Mouse (Mus musculus): ENCODE measurements around the gene Wars. TPM values are rescaled to one million over a fixed set of nuclear protein-coding genes. Genes with fewer than 3 reads are reported as not detected.

The Wars gene
- polyA plus RNA-seq, 1 experiment from 2014 or later: 34.5 TPM

DNA sequence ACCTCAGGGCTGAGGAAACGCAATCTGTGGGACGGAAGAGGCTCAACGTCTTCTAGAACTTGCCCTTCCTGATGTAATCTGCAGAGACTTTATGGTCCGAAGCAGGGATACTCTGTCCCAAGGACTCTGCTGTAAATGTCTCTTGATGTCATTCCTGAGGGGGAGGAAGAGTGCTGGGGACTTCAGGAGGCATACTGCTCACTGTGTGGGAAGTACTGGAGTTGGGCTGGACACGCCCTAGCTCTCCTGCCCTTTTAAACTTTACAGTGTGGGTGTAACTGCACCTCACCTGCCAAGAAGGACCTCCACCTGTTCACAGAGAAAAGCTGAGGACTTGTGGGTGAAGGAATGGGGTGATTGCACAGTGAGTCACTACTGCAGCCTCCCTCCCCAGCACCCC lies 13.4 kb downstream of the Wars start:
- no peaks in the 10 kb centered on the region for H3K27me3 ChIP-seq (replicated peaks; ENCODE audit: control insufficient read depth, insufficient read depth, low read length)
- no peak overlapping the region for H3K4me2 ChIP-seq (replicated peaks; ENCODE audit: low read depth)
- no peak overlapping the region for H3K4me3 ChIP-seq (ENCODE audit: low read depth, low read length)
- no peaks in the 10 kb centered on the region for H3K9me3 ChIP-seq (ENCODE audit: control insufficient read depth)
- ATAC-seq: peak; percentile 85
- no peak overlapping the region for H3K9ac ChIP-seq (ENCODE audit: low read depth, low read length)
- peak overlapping the region; percentile 21; the same call in 1 of the 2 replicates for H3K27ac ChIP-seq (ENCODE audit: low read depth, low read length)
- no peak for TF ChIP-seq CTCF (IDR thresholded peaks at IDR 0.05; ENCODE audit: low read depth)
- WGBS: 41% methylated on average over 5 of the region's 5 CpGs
- no peaks in the 10 kb centered on the region for H3K4me1 ChIP-seq (replicated peaks; ENCODE audit: control insufficient read depth, insufficient read depth, low read length)
- peaks cover 51% of the 10 kb centered on the region for H3K36me3 ChIP-seq (ENCODE audit: control insufficient read depth, insufficient read depth)

DNA sequence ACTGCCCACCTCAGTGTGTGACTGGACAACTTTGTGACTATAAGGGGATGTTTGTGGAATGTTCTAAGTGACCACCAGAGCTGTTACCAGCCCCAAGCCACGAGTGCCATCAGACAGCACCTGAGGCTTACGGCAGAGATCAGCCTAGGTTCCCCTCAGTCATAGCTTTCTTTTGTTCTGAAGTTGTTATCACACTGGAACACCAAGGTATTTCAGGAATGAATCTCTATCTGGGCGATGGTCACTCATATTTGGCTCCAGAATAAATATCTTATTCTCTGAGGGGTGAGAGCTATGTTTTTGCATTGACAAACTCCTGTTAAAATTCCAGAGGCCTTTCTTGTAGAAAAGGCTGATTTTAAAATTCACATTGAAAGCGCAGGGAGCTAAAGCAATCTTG lies 14.8 kb downstream of the Wars start:
- Histone ChIP-seq H3K36me3 (ENCODE audit: control insufficient read depth, insufficient read depth) (peaks cover 53% of the 10 kb centered on the region), H3K9ac (ENCODE audit: low read depth, low read length) (no peak overlapping the region), H3K4me1 (replicated peaks; ENCODE audit: control insufficient read depth, insufficient read depth, low read length) (no peaks in the 10 kb centered on the region), H3K4me3 (ENCODE audit: low read depth, low read length) (no peak overlapping the region), H3K4me2 (replicated peaks; ENCODE audit: low read depth) (no peak overlapping the region), H3K9me3 (ENCODE audit: control insufficient read depth) (no peaks in the 10 kb centered on the region), H3K27ac (ENCODE audit: low read depth, low read length) (no peak overlapping the region), H3K27me3 (replicated peaks; ENCODE audit: control insufficient read depth, insufficient read depth, low read length) (no peaks in the 10 kb centered on the region)
- 86% methylated on average over 4 of the region's 4 CpGs for WGBS
- TF ChIP-seq CTCF (IDR thresholded peaks at IDR 0.05; ENCODE audit: low read depth): no peak
- no peak for ATAC-seq

GRCm38 (mm10) chr12:108873122-108873521 lies 20.9 kb downstream of the Wars start:
- H3K4me3 ChIP-seq (ENCODE audit: low read depth, low read length): no peak overlapping the region
- no peak for ATAC-seq
- no peak overlapping the region for H3K9ac ChIP-seq (ENCODE audit: low read depth, low read length)
- no peaks in the 10 kb centered on the region for H3K27me3 ChIP-seq (replicated peaks; ENCODE audit: control insufficient read depth, insufficient read depth, low read length)
- WGBS: 76% methylated on average over 5 of the region's 5 CpGs
- no peaks in the 10 kb centered on the region for H3K9me3 ChIP-seq (ENCODE audit: control insufficient read depth)
- no peaks in the 10 kb centered on the region for H3K4me1 ChIP-seq (replicated peaks; ENCODE audit: control insufficient read depth, insufficient read depth, low read length)
- no peak for TF ChIP-seq CTCF (IDR thresholded peaks at IDR 0.05; ENCODE audit: low read depth)
- no peak overlapping the region for H3K27ac ChIP-seq (ENCODE audit: low read depth, low read length)
- H3K36me3 ChIP-seq (ENCODE audit: control insufficient read depth, insufficient read depth): peaks cover 73% of the 10 kb centered on the region
- no peak overlapping the region for H3K4me2 ChIP-seq (replicated peaks; ENCODE audit: low read depth)

- 82% methylated on average over 2 of the region's 2 CpGs for WGBS
- H3K4me2 ChIP-seq (replicated peaks; ENCODE audit: low read depth): no peak overlapping the region
- H3K9ac ChIP-seq (ENCODE audit: low read depth, low read length): no peak overlapping the region
- ATAC-seq: no peak
- no peak overlapping the region for H3K27ac ChIP-seq (ENCODE audit: low read depth, low read length)
- H3K27me3 ChIP-seq (replicated peaks; ENCODE audit: control insufficient read depth, insufficient read depth, low read length): no peaks in the 10 kb centered on the region
- no peaks in the 10 kb centered on the region for H3K4me1 ChIP-seq (replicated peaks; ENCODE audit: control insufficient read depth, insufficient read depth, low read length)
- peak; percentile 62 for TF ChIP-seq CTCF (IDR thresholded peaks at IDR 0.05; ENCODE audit: low read depth)
- peaks cover 71% of the 10 kb centered on the region for H3K36me3 ChIP-seq (ENCODE audit: control insufficient read depth, insufficient read depth)
- no peak overlapping the region for H3K4me3 ChIP-seq (ENCODE audit: low read depth, low read length)
- no peaks in the 10 kb centered on the region for H3K9me3 ChIP-seq (ENCODE audit: control insufficient read depth)
Measured at GRCm38 (mm10) chr12:108869575-108869974, 24.4 kb downstream of the Wars start.

- Histone ChIP-seq H3K9me3 (ENCODE audit: control insufficient read depth) (no peaks in the 10 kb centered on the region), H3K36me3 (ENCODE audit: control insufficient read depth, insufficient read depth) (peaks cover 67% of the 10 kb centered on the region), H3K4me3 (ENCODE audit: low read depth, low read length) (no peak overlapping the region), H3K4me1 (replicated peaks; ENCODE audit: control insufficient read depth, insufficient read depth, low read length) (no peaks in the 10 kb centered on the region), H3K27ac (ENCODE audit: low read depth, low read length) (peak overlapping the region; percentile 30; the same call in 1 of the 2 replicates), H3K9ac (ENCODE audit: low read depth, low read length) (no peak overlapping the region), H3K4me2 (replicated peaks; ENCODE audit: low read depth) (no peak overlapping the region), H3K27me3 (replicated peaks; ENCODE audit: control insufficient read depth, insufficient read depth, low read length) (no peaks in the 10 kb centered on the region)
- 58% methylated on average over 6 of the region's 6 CpGs for WGBS
- ATAC-seq: no peak
- TF ChIP-seq CTCF (IDR thresholded peaks at IDR 0.05; ENCODE audit: low read depth): no peak
Measured at GRCm38 (mm10) chr12:108865007-108865494, 28.9 kb downstream of the Wars start.

GRCm38 (mm10) chr12:108858486-108858885 lies 35.5 kb downstream of the Wars start:
- Histone ChIP-seq H3K4me3 (ENCODE audit: low read depth, low read length) (no peak overlapping the region), H3K27me3 (replicated peaks; ENCODE audit: control insufficient read depth, insufficient read depth, low read length) (no peaks in the 10 kb centered on the region), H3K9me3 (ENCODE audit: control insufficient read depth) (no peaks in the 10 kb centered on the region), H3K4me1 (replicated peaks; ENCODE audit: control insufficient read depth, insufficient read depth, low read length) (no peaks in the 10 kb centered on the region), H3K4me2 (replicated peaks; ENCODE audit: low read depth) (no peak overlapping the region), H3K27ac (ENCODE audit: low read depth, low read length) (no peak overlapping the region), H3K9ac (ENCODE audit: low read depth, low read length) (no peak overlapping the region), H3K36me3 (ENCODE audit: control insufficient read depth, insufficient read depth) (peaks cover 32% of the 10 kb centered on the region)
- no peak for TF ChIP-seq CTCF (IDR thresholded peaks at IDR 0.05; ENCODE audit: low read depth)
- 84% methylated on average over 5 of the region's 5 CpGs for WGBS
- no peak for ATAC-seq
